Mouse (Mus musculus) liver, adult 2 months (tissue): ENCODE results near the gene Diexf.

ENCODE experiments used
- CTCF ChIP-seq: fragments of 200-500 bp; IDR thresholded peaks from 2 replicates; pipeline ENCODE4 v1.5.1; 2011; ENCODE audit warnings: low read depth, low read length, control low read depth
- POLR2A ChIP-seq: fragments of 200-500 bp; IDR thresholded peaks from 2 replicates; pipeline ENCODE4 v1.6.1; 2011; ENCODE audit warnings: low read length, control low read depth; ENCODE audit not compliant: insufficient read depth; ENCODE audit errors: extremely low read depth

GRCm38 (mm10) chr1:193160317-193161032 is 30.4 kb upstream of the Diexf start:
- TF ChIP-seq CTCF, result no peak
- no peak for TF ChIP-seq POLR2A
